Mouse (Mus musculus): ENCODE measurements around the gene U2af1l4. TPM values are rescaled to one million over a fixed set of nuclear protein-coding genes. Genes with fewer than 3 reads are reported as not detected.
A peak's percentile ranks its signal among the peaks of the same experiment; 100 is the strongest.

U2af1l4 gene
- polyA plus RNA-seq, 1 experiment = 73.9 TPM

GRCm38 (mm10) chr7:30532931-30533330, 30.2 kb upstream of the U2af1l4 start:
- Histone ChIP-seq H3K27ac (ENCODE audit: insufficient read depth, low read length) (no peak overlapping the region), H3K9me3 (replicated peaks; ENCODE audit: control insufficient read depth, insufficient read depth, low read length, poor library complexity, severe bottlenecking) (0 out of 2 replicates have a peak, but pooled peaks cover 4% of the 10 kb centered on the region), H3K4me3 (ENCODE audit: low read depth, low read length) (no peak overlapping the region), H3K9ac (ENCODE audit: low read depth, poor library complexity, severe bottlenecking) (no peak overlapping the region), H3K4me1 (ENCODE audit: control insufficient read depth, insufficient read depth, low read length) (no peaks in the 10 kb centered on the region), H3K36me3 (ENCODE audit: control insufficient read depth, insufficient read depth, low read length, poor library complexity, severe bottlenecking) (no peaks in the 10 kb centered on the region), H3K27me3 (ENCODE audit: control insufficient read depth, insufficient read depth, low read length, poor library complexity, severe bottlenecking) (peaks cover 4% of the 10 kb centered on the region; the same call in 1 of the 2 replicates)
- no peak for TF ChIP-seq POLR2A (IDR thresholded peaks at IDR 0.05; ENCODE audit: insufficient read depth, low read length)
- TF ChIP-seq EP300 (IDR thresholded peaks at IDR 0.05; ENCODE audit: insufficient read depth, low read depth, low read length) = no peak
- TF ChIP-seq CTCF (IDR thresholded peaks at IDR 0.05; ENCODE audit: low read depth, low read length) = no peak

DNA sequence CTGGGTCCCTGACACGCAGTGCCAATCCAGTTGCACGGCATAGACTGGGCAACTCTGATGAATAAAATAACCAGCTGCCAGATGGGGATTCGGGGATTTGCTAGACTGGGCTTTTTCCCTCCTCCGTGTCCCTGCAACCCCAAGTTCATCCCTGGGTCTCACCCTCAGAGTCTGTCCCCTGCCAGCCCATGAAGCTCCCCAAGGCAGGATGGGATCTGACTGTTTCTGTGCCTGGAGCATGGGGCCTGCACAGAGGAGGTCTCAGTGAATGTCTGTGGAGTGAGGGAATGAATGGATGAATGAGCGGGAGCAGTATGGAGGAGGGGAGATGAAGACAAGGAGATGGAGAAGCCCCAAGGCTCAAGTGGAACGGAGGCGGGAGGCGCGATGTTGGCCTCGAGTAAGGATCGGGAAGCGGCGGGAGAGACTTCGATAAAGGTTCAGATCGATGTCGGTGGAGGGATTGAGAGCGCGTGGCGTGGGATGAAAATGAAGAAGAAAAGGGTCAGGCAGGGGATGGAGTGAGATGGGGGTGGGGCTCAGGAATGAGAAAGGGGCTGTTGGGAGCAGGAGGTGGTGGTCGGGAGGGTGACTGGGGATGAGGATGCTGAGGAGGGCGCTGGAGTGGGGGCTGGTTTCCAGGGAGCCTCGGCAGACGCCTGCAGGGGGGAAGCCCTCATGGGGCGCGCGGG, 29.0 kb upstream of the U2af1l4 start:
- no peaks in the 10 kb centered on the region for H3K4me1 ChIP-seq (ENCODE audit: control insufficient read depth, insufficient read depth, low read length)
- no peak overlapping the region for H3K27ac ChIP-seq (ENCODE audit: insufficient read depth, low read length)
- peak overlapping the region; percentile 62 for H3K9ac ChIP-seq (ENCODE audit: low read depth, poor library complexity, severe bottlenecking)
- peaks cover 4% of the 10 kb centered on the region; the same call in 1 of the 2 replicates for H3K27me3 ChIP-seq (ENCODE audit: control insufficient read depth, insufficient read depth, low read length, poor library complexity, severe bottlenecking)
- H3K9me3 ChIP-seq (replicated peaks; ENCODE audit: control insufficient read depth, insufficient read depth, low read length, poor library complexity, severe bottlenecking) = 0 out of 2 replicates have a peak, but pooled peaks cover 4% of the 10 kb centered on the region
- peak overlapping the region; percentile 80 for H3K4me3 ChIP-seq (ENCODE audit: low read depth, low read length)
- no peaks in the 10 kb centered on the region for H3K36me3 ChIP-seq (ENCODE audit: control insufficient read depth, insufficient read depth, low read length, poor library complexity, severe bottlenecking)
- TF ChIP-seq CTCF (IDR thresholded peaks at IDR 0.05; ENCODE audit: low read depth, low read length) (no peak), POLR2A (IDR thresholded peaks at IDR 0.05; ENCODE audit: insufficient read depth, low read length) (no peak), EP300 (IDR thresholded peaks at IDR 0.05; ENCODE audit: insufficient read depth, low read depth, low read length) (no peak)

DNA sequence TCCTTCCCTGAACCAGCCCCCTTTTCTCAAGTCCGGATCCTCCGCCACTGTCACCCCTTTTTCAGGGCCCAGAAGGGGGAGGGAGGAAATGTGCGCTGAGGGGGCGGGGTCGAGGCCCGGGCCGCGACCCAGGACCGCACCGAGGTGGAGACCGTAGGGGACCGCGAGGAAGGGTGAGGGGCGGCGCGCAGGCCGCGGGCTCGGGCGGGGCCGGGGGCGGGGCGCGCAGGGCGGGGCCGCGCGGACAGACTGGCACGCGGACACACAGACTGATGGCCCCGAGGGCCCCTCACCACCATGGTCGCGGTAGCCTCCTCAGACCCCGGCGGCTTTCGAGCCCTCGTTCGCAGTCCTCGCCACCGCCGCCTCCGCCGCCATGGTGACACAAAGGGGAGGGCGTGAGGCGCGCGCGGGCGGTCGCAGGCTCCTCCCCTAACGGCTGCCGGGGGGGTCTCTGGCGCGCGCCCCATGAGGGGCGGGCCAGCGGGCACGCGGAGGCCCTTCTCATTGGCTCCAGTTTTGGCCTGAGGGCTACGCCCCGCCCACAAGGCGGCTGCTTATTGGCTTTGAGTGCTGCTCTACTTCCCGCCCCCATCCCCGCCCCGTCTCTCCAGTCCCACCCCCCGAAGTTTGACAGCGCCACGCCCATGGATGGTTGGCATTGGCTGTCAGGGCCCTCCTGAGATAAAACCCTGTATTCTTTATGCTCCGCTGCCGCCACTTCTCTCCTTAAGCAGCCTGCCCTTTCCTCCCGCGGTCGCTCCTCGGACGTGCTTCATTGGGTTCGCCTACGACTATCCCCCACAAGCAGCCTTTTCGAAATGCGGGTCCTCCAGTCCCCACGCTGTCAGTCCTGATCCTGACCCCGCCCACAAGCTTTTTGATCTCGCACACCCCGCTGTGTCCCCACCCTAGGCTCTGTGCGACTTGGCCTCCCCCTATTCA, 28.2 kb upstream of the U2af1l4 start, which contains the start of gene Arhgap33:
Arhgap33 (minus strand) TSS at position 428 of the 945 bp plus-strand sequence.
- Histone ChIP-seq H3K9ac (ENCODE audit: low read depth, poor library complexity, severe bottlenecking) (peak within 1 kb of the TSS; percentile 62), H3K4me1 (ENCODE audit: control insufficient read depth, insufficient read depth, low read length) (no peaks in the 10 kb centered on the region), H3K36me3 (ENCODE audit: control insufficient read depth, insufficient read depth, low read length, poor library complexity, severe bottlenecking) (no peaks in the 10 kb centered on the region), H3K9me3 (replicated peaks; ENCODE audit: control insufficient read depth, insufficient read depth, low read length, poor library complexity, severe bottlenecking) (0 out of 2 replicates have a peak, but pooled peaks cover 4% of the 10 kb centered on the region), H3K27ac (ENCODE audit: insufficient read depth, low read length) (no peak within 1 kb of the TSS), H3K4me3 (ENCODE audit: low read depth, low read length) (peak within 1 kb of the TSS; percentile 80), H3K27me3 (ENCODE audit: control insufficient read depth, insufficient read depth, low read length, poor library complexity, severe bottlenecking) (peaks cover 4% of the 10 kb centered on the region; the same call in 1 of the 2 replicates)
- TF ChIP-seq POLR2A (IDR thresholded peaks at IDR 0.05; ENCODE audit: insufficient read depth, low read length) (no peak), CTCF (IDR thresholded peaks at IDR 0.05; ENCODE audit: low read depth, low read length) (no peak), EP300 (IDR thresholded peaks at IDR 0.05; ENCODE audit: insufficient read depth, low read depth, low read length) (no peak)

DNA sequence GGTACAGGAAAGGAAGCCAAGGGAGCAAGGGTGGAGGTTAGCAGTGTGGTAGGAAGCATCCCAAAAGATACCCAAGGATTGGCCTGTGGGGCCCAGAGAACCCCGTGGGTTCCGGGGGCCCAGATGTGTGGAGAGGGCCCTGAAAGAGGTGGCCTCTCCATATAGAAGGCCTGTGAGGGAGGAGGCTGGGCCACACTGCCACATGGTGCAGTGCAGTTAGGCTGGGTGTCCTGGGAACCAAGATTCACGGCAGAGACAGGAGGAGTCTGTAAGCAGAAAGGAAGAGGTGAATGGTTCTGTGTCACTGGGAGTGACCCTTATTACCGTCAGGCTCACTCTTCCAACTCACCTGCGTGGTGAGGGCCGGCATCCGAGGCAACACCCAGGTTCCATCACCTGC, 22.5 kb upstream of the U2af1l4 start:
- H3K4me1 ChIP-seq (ENCODE audit: control insufficient read depth, insufficient read depth, low read length) = peaks cover 2% of the 10 kb centered on the region
- no peak overlapping the region for H3K4me3 ChIP-seq (ENCODE audit: low read depth, low read length)
- H3K9ac ChIP-seq (ENCODE audit: low read depth, poor library complexity, severe bottlenecking) = 0 out of 2 replicates have a peak overlapping the region, but pooled peaks have one; percentile 6
- TF ChIP-seq CTCF (IDR thresholded peaks at IDR 0.05; ENCODE audit: low read depth, low read length) (no peak), EP300 (IDR thresholded peaks at IDR 0.05; ENCODE audit: insufficient read depth, low read depth, low read length) (no peak), POLR2A (IDR thresholded peaks at IDR 0.05; ENCODE audit: insufficient read depth, low read length) (no peak)
- H3K36me3 ChIP-seq (ENCODE audit: control insufficient read depth, insufficient read depth, low read length, poor library complexity, severe bottlenecking) = no peaks in the 10 kb centered on the region
- H3K27ac ChIP-seq (ENCODE audit: insufficient read depth, low read length) = no peak overlapping the region
- no peaks in the 10 kb centered on the region for H3K27me3 ChIP-seq (ENCODE audit: control insufficient read depth, insufficient read depth, low read length, poor library complexity, severe bottlenecking)
- H3K9me3 ChIP-seq (replicated peaks; ENCODE audit: control insufficient read depth, insufficient read depth, low read length, poor library complexity, severe bottlenecking) = no peaks in the 10 kb centered on the region

DNA sequence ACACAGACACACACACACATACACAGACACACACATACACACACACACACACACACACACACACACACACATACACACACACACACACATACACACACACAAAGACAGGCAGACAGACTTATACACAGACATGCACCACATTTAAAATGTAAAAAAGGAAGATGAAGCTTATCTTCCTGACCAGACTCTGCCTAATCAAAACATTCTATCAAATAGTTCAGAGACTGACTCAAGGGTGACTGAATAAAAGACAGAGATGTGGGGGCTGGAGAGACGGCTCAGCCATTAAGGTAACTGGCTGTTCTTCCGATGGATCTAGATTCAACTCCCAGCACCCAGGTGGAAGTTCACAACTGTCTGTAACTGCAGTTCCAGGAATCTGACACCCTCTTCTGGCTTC, 18.8 kb upstream of the U2af1l4 start:
- Histone ChIP-seq H3K4me1 (ENCODE audit: control insufficient read depth, insufficient read depth, low read length) (peaks cover 2% of the 10 kb centered on the region), H3K27ac (ENCODE audit: insufficient read depth, low read length) (no peak overlapping the region), H3K9ac (ENCODE audit: low read depth, poor library complexity, severe bottlenecking) (no peak overlapping the region), H3K4me3 (ENCODE audit: low read depth, low read length) (no peak overlapping the region), H3K27me3 (ENCODE audit: control insufficient read depth, insufficient read depth, low read length, poor library complexity, severe bottlenecking) (no peaks in the 10 kb centered on the region), H3K36me3 (ENCODE audit: control insufficient read depth, insufficient read depth, low read length, poor library complexity, severe bottlenecking) (no peaks in the 10 kb centered on the region; the same call in none of the 2 replicates), H3K9me3 (replicated peaks; ENCODE audit: control insufficient read depth, insufficient read depth, low read length, poor library complexity, severe bottlenecking) (no peaks in the 10 kb centered on the region)
- TF ChIP-seq CTCF (IDR thresholded peaks at IDR 0.05; ENCODE audit: low read depth, low read length) (no peak), EP300 (IDR thresholded peaks at IDR 0.05; ENCODE audit: insufficient read depth, low read depth, low read length) (no peak), POLR2A (IDR thresholded peaks at IDR 0.05; ENCODE audit: insufficient read depth, low read length) (no peak)

All from ES-Bruce4 (cell line).